Mouse (Mus musculus) retina, postnatal 7 days (tissue): ENCODE results near the gene Lta.
A peak's percentile ranks its signal among the peaks of the same experiment; 100 is the strongest.

Experiments
- DNase-seq: peaks from one replicate; pipeline ENCODE4 v3.0.0-alpha.2; 2012; ENCODE audit warnings: low read depth, low spot score

The Lta gene

DNA sequence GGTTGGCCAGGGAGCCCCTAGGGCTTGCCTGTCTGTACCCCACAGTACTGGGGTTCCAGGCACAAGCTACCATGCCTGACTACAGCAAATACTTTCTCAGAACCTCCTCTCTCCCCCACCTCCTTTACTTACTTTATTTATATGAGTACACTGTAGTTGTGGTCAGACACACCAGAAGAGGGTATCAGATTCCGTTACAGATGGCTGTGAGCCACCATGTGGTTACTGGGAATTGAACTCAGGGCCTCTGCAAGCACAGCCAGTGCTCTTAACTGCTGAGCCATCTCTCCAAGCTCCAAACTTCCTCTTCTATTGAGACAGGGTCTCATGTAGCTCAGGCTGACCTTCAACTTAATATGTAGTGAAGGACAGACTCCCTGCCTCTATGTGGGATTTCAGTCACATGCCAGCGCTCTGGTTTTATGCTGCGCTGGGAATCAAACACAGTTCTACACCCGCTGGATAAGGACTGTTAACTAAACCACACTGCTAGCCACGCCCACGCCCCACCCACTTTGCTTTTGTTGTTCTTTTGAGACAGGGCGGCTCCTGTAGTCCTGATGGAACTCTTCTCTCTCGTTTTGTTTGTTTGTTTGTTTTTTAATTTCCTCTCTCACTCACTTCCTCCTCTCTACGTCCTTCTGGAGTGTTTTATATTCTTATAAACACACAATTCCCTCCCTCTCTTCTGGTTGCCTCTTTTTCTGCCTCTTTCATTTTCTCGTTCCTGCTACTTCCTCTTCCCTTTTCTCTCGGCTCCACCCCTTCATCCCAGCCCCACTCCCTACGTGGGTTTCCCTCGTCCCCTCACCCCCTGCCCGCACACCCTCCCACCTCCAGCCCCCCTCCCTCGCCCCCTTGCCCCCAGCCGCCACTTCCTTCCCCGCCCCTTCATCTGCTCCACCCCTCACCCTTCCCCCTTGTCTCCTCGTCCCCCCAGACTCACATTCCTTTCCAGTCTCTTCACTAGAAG is 19.2 kb downstream of the Lta start:
- no peak for DNase-seq

DNA sequence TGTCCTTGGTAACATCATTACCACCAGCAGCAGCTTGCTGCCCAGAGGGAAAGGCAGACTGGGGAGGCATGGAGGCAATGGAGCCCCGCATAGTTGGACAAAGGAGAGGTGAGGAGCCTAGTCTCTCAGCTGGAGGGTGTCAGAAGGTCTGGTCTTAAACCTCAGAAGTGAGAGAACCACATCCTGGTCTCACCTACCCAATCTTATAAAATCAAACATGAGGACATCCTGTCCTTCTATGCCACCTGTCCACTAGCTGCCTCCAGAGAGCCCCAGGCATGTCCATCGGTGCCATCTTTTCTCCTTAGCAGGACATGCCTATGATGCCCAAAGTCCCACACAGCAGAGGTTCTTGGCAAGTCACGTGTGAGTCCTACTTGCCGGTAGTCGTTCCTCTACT is 25.1 kb downstream of the Lta start:
- DNase-seq, result no peak

- peak; percentile 42 for DNase-seq
These were observed 26.6 kb downstream of the Lta start for GRCm38 (mm10) chr17:35178528-35178927.

DNA sequence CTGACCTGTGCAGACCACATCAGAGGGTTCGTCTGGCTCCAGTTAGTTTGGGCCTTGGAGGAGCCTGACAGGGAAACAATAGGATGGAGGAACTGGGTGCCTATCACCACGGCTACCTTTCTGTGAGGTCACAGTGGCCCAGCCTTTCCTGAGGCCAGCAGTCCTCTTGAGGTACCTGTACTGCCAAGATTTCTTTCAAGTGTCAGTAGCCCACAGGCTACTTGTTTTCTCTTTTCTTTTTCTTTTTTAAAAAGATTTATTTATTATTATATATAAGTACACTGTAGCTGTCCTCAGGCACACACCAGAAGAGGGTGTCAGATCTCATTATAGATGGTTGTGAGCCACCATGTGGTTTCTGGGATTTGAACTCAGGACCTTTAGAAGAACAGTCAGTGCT is 29.2 kb downstream of the Lta start, which contains the start of gene Aif1:
Gene Aif1 (minus strand): TSS at position 101 of the 400 bp plus-strand sequence.
- DNase-seq, result no peak

DNA sequence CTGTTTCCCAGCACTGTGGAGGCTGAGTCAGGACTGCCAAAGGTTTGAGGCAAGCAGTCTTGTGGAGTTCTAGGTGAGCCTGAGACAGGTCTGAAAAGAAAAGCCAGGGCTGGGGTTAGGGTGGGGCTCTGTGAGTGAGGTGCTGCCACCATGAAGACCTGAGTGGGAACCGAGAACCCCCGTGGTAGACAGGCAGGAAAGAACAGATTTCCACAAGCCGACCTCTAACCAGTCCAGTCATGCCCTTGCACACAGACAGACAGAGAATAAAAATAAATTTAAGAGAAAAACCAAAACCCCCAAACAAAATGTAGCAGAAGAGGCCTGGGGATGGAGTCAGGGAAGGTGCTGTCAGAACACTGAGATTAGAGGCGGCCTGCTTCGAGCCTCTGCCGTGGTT is 29.8 kb downstream of the Lta start:
- no peak for DNase-seq

- no peak for DNase-seq
These were observed 30.8 kb downstream of the Lta start for GRCm38 (mm10) chr17:35174201-35174977.

DNA sequence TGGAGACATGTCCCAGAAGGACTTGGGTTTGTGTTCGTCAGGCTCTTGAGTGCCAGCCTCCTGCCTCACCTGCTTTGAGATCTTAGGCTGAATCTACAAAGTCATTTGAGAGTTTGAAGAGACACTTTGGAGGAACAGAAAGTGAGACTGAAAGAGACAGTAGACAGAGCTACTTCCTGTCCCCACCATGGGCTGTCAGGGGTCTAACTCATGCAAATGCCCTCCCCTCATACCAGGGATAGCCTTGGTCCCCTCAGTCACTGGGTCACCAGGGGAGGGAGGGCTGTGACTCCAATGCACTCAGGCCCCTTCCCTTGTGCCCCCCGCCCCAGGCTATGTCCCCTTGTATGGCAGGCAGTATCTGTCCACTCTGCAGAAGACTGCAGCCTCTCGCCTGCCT is 31.8 kb downstream of the Lta start:
- DNase-seq, result no peak

DNA sequence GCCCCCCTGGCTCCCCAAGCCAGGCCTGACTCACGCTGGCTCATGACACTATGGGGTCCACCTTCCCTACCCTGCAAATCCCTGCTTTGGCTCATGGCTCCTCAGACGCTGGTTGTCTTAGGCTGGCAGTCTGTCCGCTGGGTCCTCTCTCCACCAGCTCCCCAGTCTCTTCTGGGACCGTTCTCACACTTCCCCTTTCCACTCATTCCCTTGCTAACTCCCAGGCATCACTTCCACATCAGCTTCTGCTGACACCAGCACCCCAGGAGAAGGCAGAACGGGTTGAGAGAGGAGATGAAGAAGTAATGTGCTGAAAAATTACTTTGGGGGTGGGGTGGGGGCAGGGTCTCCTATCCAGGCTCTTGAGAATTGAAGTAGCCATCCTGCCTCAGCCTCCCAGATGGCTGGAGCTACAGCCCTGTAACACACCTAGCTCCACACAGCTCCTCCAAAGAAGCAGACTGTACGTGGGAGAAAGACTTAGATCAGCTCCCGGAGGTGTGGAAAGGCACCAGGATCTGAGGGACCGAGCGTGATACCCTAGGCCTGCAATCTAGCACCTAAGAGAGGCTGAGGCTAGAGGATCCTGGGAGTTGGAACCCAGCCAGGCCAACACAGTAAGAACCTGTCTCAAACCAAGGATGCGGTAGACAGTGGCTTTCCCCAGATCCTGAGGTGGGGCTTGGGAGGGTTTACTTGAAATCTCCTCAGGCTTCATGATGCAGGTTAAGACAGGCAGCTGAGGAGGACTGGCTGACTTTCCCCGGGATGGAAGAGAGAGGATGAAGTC is 32.5 kb downstream of the Lta start:
- no peak for DNase-seq

DNA sequence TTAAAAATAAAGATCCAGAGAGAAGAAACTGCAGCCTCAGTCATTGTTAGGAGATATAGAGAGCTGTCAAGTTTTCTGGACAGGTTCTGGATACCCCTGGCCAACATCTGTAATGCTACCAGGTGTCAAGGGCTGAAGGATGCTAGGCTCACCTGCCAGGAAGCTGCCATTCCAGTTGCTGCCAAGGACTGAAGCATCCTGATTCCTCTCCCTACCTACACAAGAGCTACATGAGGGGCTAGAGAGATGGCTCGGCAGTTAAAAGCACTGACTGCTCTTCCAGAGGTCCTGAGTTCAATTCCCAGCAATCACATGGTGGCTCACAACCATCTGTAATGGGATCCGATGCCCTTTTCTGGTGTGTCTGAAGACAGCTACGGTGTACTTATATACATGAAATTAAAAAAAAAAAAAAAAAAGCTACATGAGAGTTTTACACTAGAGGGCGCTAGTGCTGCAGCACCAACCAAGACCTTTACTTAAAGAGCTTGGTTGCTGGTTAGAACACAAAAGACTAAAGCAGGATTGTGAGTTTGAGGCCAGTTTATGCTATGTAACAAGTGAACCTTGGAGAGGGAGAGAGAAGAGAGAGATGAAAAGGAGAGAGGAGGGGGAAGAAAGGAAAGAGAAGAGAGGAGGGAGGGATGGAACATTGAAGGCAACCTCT is 36.5 kb downstream of the Lta start:
- DNase-seq, result peak; percentile 60

DNA sequence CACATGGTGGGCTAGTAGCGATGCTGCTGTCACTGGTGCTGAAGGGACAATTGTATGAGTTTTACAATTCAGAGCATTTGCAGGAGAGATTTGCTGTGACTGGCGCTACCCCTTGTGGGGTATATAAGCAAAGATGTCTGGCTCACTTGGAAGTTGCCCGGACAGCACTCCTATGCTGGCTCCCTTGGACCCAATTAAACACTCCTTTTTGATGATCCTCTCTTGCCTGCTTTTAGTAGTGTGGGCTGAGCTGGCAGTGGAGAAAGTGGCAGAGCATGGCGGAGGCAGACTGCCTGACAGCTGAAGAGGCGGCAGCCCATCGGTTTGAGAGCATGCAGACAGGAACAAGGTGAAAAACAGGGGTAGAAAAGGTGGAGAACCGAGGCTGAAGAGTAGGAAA is 37.4 kb downstream of the Lta start:
- no peak for DNase-seq

DNA sequence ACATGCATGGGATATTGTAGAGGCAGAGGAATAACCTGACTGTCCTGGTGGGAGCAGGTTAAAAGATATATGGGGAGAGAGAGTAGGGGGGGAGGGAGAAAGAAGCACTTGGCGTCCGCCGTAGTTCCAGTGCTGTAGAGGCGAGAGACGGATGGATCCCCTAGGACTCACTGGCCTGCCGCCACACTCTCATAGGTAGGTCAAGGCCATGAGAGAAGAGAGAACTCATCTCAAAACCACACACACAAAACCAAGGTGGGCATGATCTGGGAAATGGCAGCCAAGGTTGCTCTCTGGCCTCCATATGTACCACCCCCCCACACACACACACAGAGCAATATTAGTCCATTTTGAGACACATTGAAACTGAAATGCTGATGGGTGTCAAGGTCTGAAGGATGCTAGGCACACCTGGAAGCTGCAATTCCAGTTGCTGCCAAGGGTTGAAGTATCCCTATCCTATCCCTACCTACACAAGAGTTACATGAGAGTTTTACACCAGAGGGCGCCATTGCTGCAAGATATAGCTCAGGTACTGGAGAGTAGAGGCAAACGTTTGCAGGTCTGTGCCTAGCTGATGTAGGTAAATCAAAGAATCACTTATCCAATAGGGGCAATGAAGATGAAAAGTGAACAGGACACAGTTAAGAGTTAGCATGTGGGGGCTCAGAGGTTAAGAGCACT is 38.7 kb downstream of the Lta start:
- peak; percentile 73 for DNase-seq

- DNase-seq, result no peak
These were observed 39.5 kb downstream of the Lta start for GRCm38 (mm10) chr17:35165451-35166155.

- DNase-seq, result peak; percentile 99
These were observed 40.3 kb downstream of the Lta start, which contains the start of gene Prrc2a for GRCm38 (mm10) chr17:35164568-35165450. Gene Prrc2a (minus strand): TSS chr17:35164897.

GRCm38 (mm10) chr17:35164218-35164567 is 41.0 kb downstream of the Lta start:
- DNase-seq, result no peak

- DNase-seq, result no peak
These were observed 41.6 kb downstream of the Lta start for GRCm38 (mm10) chr17:35163326-35164081.

DNA sequence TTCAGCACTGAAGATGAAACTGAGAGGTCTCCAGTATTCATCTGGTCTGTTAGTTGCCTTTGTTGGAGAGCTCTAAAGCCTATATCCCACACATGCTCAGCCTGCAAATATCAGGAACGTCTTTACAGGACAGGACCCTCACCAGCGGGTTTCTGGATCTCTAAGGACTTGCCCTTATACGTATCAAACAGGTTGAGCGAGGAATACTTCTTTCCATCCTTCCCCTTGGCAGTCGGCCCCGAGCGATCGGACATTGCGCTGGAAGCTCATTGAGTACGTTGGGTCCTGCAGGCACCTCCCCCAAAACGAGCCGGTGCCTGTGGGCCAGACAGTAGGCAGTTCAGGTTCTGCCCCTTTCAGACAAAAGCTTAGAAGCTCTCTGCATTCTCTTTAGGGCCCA is 42.4 kb downstream of the Lta start:
- no peak for DNase-seq

GRCm38 (mm10) chr17:35162121-35162520 is 43.0 kb downstream of the Lta start:
- DNase-seq, result no peak

DNA sequence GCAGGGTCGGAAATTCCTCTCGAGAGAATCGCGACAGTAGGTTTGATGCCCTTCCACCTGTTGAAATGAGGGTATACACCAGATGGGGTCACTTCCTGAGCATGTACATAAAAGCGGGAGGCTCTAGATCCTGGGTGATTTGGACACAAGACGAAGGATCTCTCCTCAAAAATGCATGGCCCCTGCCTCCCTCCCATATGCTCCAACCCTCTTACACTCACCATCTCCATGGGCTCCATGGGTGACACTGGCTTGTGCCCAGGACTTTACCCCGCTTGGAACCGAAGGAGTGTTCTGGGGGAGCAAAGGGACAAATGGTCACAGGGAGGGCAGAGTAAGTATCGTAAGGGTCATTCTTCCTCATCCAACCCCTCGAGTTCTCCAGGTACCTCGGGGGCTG is 43.7 kb downstream of the Lta start:
- no peak for DNase-seq
